Mouse (Mus musculus) embryonic facial prominence, embryonic 12.5 days (tissue): ENCODE results near the gene Syce2. TPM values are rescaled to one million over a fixed set of nuclear protein-coding genes. Genes with fewer than 3 reads are reported as not detected.

Experiments used
- ATAC-seq: fragments of 200-750 bp; cut with Nextera tagmentation; 2 replicates; pipeline ENCODE4 v1.8.0; 2017; ENCODE audit not compliant: insufficient number of reproducible peaks, insufficient read depth, low FRiP score, low TSS enrichment
- H3K27ac ChIP-seq: fragments of 300-500 bp; sonication (generic); 2 replicates; pipeline ENCODE4 v1.5.1; 2016; ENCODE audit warnings: mild to moderate bottlenecking
- H3K27me3 ChIP-seq: fragments of 300-500 bp; sonication (generic); 2 replicates; pipeline ENCODE4 v1.6.1; 2016; ENCODE audit warnings: mild to moderate bottlenecking, moderate library complexity
- H3K36me3 ChIP-seq: fragments of 300-500 bp; sonication (generic); 2 replicates; pipeline ENCODE4 v1.6.1; 2016; ENCODE audit warnings: mild to moderate bottlenecking
- H3K4me1 ChIP-seq: fragments of 300-500 bp; sonication (generic); 2 replicates; pipeline ENCODE4 v1.6.1; 2016
- H3K4me2 ChIP-seq: fragments of 300-500 bp; sonication (generic); replicated peaks from 2 replicates; pipeline ENCODE4 v1.6.1; 2016; ENCODE audit warnings: mild to moderate bottlenecking, moderate library complexity
- H3K4me3 ChIP-seq: fragments of 300-500 bp; sonication (generic); 2 replicates; pipeline ENCODE4 v1.5.1; 2016; ENCODE audit warnings: mild to moderate bottlenecking
- H3K9ac ChIP-seq: fragments of 300-500 bp; sonication (generic); 2 replicates; pipeline ENCODE4 v1.6.1; 2016; ENCODE audit warnings: mild to moderate bottlenecking, moderate library complexity
- H3K9me3 ChIP-seq: fragments of 300-500 bp; sonication (generic); 2 replicates; pipeline ENCODE4 v1.6.1; 2016; ENCODE audit warnings: mild to moderate bottlenecking, moderate library complexity
- whole genome bisulfite sequencing: fragments of 180-500 bp; shearing (Covaris S2); methylation state at CpG from one replicate; pipeline ENCODE4 v1.1.7; 2016; 5-methylcytosine and 5-hydroxymethylcytosine counted together
- polyA plus RNA-seq: library from polyadenylated mRNA; unstranded; fragments of >200 nt; fragmentation: Nextera tagmentation; extraction: Ambion mirVana; gene quantifications from 2 replicates; pipeline ENCODE4 v1.2.1, GENCODE M21; 2016

Gene Syce2
- polyA plus RNA-seq, 1 experiment from 2014 or later, result 84.1 TPM

DNA sequence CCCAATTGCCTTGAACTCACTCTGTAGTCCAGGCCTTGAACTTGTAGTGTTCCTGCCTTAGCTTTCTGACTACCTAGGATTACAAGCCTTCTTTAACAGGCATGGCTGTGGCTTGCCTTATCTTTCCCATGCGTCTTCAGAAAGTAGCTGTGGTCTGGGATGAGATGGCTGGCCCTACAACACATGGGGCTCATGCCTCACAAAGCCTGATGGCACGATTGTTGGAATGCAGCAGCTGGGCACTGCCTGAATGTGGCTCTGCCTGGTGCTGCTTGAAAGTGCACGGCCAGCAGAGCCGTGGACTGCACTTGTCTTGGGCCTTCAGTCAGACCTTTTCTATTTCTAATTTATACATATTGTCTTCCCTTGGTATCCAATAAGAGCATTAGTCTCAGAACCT, 12.8 kb downstream of the Syce2 start:
- no peaks in the 10 kb centered on the region for H3K4me1 ChIP-seq
- no peak for ATAC-seq
- WGBS, result 89% methylated on average over 4 of the region's 4 CpGs
- H3K9ac ChIP-seq, result no peak overlapping the region
- H3K4me2 ChIP-seq, result no peak overlapping the region
- peaks cover 30% of the 10 kb centered on the region for H3K36me3 ChIP-seq
- H3K4me3 ChIP-seq, result no peak overlapping the region
- no peaks in the 10 kb centered on the region for H3K9me3 ChIP-seq
- H3K27ac ChIP-seq, result no peak overlapping the region
- H3K27me3 ChIP-seq, result no peaks in the 10 kb centered on the region

GRCm38 (mm10) chr8:84888280-84888679, 16.4 kb downstream of the Syce2 start:
- peaks cover 6% of the 10 kb centered on the region for H3K4me1 ChIP-seq
- no peak overlapping the region for H3K4me2 ChIP-seq
- no peaks in the 10 kb centered on the region for H3K27me3 ChIP-seq
- peaks cover 46% of the 10 kb centered on the region for H3K36me3 ChIP-seq
- 93% methylated on average over 3 of the region's 3 CpGs for WGBS
- H3K9ac ChIP-seq, result no peak overlapping the region
- H3K9me3 ChIP-seq, result no peaks in the 10 kb centered on the region
- ATAC-seq, result no peak
- no peak overlapping the region for H3K27ac ChIP-seq
- no peak overlapping the region for H3K4me3 ChIP-seq

DNA sequence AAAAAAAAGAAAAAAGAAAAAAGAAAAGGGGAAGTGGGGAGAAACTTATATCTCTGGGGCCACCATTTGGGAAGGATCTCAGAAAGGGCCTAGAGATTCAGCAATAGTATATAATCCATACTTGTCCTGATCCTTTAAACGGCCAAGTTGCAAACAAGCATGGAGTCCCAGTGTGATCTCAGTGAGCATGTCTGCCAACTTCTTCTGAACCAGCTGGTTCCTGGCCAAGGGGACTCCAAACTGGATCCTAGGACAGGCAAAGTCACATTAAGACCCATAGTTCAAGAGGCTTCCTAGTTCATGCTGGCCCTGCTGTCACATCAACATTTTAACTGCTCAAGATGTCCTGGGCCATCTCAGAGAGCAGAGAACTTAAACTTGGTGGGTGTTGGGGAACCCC, 17.2 kb downstream of the Syce2 start:
- Histone ChIP-seq H3K4me3 (no peak overlapping the region), H3K4me1 (peaks cover 6% of the 10 kb centered on the region), H3K36me3 (peaks cover 46% of the 10 kb centered on the region), H3K27ac (no peak overlapping the region), H3K4me2 (no peak overlapping the region), H3K27me3 (no peaks in the 10 kb centered on the region), H3K9ac (no peak overlapping the region), H3K9me3 (no peaks in the 10 kb centered on the region)
- WGBS, result 94% methylated on average over 1 of the region's 1 CpGs
- ATAC-seq, result no peak

DNA sequence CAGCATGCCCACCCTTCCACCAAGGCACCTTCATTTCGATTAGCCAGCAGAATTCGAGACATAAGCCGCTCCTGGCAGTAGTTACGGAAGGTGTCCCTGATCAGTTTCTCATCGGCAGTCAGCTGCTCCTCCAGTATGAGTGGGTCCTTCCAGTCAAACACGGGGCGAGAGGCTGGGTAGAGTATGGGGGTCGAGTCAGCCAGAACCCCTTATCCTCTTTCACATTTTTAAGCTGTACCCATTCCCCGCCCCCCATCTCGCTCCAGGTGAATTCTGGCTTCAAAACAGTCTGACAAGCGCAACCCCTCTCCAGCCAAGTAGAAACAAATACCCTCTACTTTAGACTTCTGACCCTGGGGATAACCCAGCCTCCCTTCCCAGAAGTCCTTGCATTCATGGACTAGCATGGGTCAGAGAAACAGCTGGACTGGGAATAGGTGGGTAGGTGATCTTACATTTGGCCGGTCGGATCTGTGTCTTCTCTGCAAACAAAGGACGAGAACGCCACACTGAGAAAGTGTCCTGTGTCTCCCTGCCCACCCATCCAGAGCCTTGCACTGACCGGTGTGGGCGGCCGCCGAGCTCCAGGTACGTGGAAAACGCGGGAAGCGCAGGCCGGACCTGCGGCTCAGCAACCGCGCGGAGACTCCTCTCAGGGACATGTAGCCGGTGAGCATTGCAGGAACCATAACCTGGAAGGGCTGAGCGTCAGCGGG, 21.2 kb downstream of the Syce2 start:
- Histone ChIP-seq H3K27ac (no peak overlapping the region), H3K9ac (peak overlapping the region; percentile 76), H3K4me1 (peaks cover 10% of the 10 kb centered on the region), H3K36me3 (peaks cover 30% of the 10 kb centered on the region), H3K9me3 (no peaks in the 10 kb centered on the region), H3K27me3 (no peaks in the 10 kb centered on the region), H3K4me3 (peak overlapping the region; percentile 82), H3K4me2 (peak overlapping the region; percentile 89)
- WGBS, result 11% methylated on average over 31 of the region's 31 CpGs
- peak; percentile 23; the same call in 1 of the 2 replicates for ATAC-seq

- H3K9me3 ChIP-seq, result no peaks in the 10 kb centered on the region
- H3K4me3 ChIP-seq, result peak within 1 kb of the TSS; percentile 82
- WGBS, result 0% methylated on average over 11 of the region's 11 CpGs
- peaks cover 24% of the 10 kb centered on the region for H3K36me3 ChIP-seq
- H3K9ac ChIP-seq, result peak within 1 kb of the TSS; percentile 76
- no peak within 1 kb of the TSS for H3K27ac ChIP-seq
- peak; percentile 97 for ATAC-seq
- H3K4me1 ChIP-seq, result peaks cover 10% of the 10 kb centered on the region
- H3K4me2 ChIP-seq, result peak within 1 kb of the TSS; percentile 89
- H3K27me3 ChIP-seq, result no peaks in the 10 kb centered on the region
Observed at GRCm38 (mm10) chr8:84893709-84894134, 21.8 kb downstream of the Syce2 start, which contains the start of gene Gcdh. TSS of gene Gcdh (minus strand) at chr8:84893921.

- no peaks in the 10 kb centered on the region for H3K27me3 ChIP-seq
- WGBS, result 85% methylated on average over 5 of the region's 5 CpGs
- no peak for ATAC-seq
- H3K36me3 ChIP-seq, result peaks cover 8% of the 10 kb centered on the region; the same call in 1 of the 2 replicates
- peaks cover 10% of the 10 kb centered on the region for H3K4me1 ChIP-seq
- H3K4me3 ChIP-seq, result no peak overlapping the region
- no peak overlapping the region for H3K27ac ChIP-seq
- H3K4me2 ChIP-seq, result no peak overlapping the region
- H3K9ac ChIP-seq, result no peak overlapping the region
- H3K9me3 ChIP-seq, result no peaks in the 10 kb centered on the region
Observed at GRCm38 (mm10) chr8:84895963-84896362, 24.1 kb downstream of the Syce2 start.

- no peaks in the 10 kb centered on the region for H3K9me3 ChIP-seq
- H3K27ac ChIP-seq, result no peak overlapping the region
- H3K4me3 ChIP-seq, result no peak overlapping the region
- no peak overlapping the region for H3K4me2 ChIP-seq
- no peaks in the 10 kb centered on the region for H3K36me3 ChIP-seq
- WGBS, result 65% methylated on average over 4 of the region's 4 CpGs
- no peak overlapping the region for H3K9ac ChIP-seq
- no peak for ATAC-seq
- H3K4me1 ChIP-seq, result peaks cover 5% of the 10 kb centered on the region; the same call in 1 of the 2 replicates
- H3K27me3 ChIP-seq, result no peaks in the 10 kb centered on the region
Observed at GRCm38 (mm10) chr8:84901071-84901470, 29.2 kb downstream of the Syce2 start.

DNA sequence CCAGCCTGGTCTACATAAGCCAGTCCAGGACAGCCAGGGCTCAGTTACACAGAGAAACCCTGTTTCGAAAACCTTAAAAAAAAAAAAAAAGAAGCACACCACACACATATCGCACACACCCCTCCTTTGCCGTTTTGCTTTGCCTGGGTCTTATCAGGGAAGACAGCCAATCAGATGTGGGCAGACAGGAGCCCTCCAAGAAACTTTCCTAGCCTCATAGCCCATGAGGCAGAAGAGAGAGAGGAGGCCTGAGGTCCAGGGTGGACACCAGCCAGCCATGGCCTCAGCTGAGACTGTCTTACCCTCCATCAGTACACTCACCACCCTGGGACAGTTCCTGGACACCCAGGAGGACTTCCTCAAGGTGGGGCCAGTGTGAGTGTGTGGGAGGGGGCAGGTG, 29.8 kb downstream of the Syce2 start, which contains the start of gene Klf1:
TSS of gene Klf1 (plus strand) at position 177 of the 400 bp plus-strand sequence.
- peak within 1 kb of the TSS; percentile 94 for H3K4me2 ChIP-seq
- H3K9me3 ChIP-seq, result no peaks in the 10 kb centered on the region
- peak within 1 kb of the TSS; percentile 80 for H3K27ac ChIP-seq
- H3K27me3 ChIP-seq, result no peaks in the 10 kb centered on the region
- no peaks in the 10 kb centered on the region for H3K36me3 ChIP-seq
- H3K4me3 ChIP-seq, result peak within 1 kb of the TSS; percentile 61
- 63% methylated on average over 3 of the region's 3 CpGs for WGBS
- H3K9ac ChIP-seq, result peak within 1 kb of the TSS; percentile 74
- peaks cover 5% of the 10 kb centered on the region; the same call in 1 of the 2 replicates for H3K4me1 ChIP-seq
- ATAC-seq, result no peak

GRCm38 (mm10) chr8:84902367-84902919, 30.5 kb downstream of the Syce2 start:
- 0 out of 2 replicates have a peak, but pooled peaks have one; percentile 5 for ATAC-seq

DNA sequence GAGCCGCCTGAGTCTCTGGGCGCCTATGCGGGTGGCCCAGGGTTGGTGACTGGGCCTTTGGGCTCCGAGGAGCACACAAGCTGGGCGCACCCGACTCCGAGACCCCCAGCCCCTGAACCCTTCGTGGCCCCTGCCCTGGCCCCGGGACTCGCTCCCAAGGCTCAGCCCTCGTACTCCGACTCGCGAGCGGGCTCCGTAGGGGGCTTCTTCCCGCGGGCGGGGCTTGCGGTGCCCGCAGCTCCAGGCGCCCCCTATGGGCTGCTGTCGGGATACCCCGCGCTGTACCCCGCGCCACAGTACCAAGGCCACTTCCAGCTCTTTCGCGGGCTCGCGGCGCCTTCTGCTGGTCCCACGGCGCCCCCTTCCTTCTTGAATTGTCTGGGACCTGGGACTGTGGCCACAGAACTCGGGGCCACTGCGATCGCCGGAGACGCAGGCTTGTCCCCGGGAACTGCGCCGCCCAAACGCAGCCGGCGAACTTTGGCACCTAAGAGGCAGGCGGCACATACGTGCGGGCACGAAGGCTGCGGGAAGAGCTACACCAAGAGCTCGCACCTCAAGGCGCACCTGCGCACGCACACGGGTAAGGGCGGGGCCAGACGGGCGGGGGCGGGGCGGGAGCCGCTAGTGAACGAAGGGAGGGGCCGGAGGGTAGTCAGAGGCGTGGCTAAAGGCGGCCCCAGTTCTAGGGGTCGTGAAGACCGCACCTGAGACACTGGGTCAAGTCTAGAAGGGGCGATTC, 31.2 kb downstream of the Syce2 start:
- Histone ChIP-seq H3K4me1 (peaks cover 5% of the 10 kb centered on the region; the same call in 1 of the 2 replicates), H3K27me3 (no peaks in the 10 kb centered on the region), H3K27ac (peak overlapping the region; percentile 80), H3K9ac (peak overlapping the region; percentile 74), H3K36me3 (no peaks in the 10 kb centered on the region), H3K9me3 (no peaks in the 10 kb centered on the region), H3K4me2 (peak overlapping the region; percentile 94), H3K4me3 (peak overlapping the region; percentile 61)
- ATAC-seq, result peak; percentile 66; the same call in 1 of the 2 replicates
- under 1% methylated on average over 65 of the region's 68 CpGs for WGBS

More at GRCm38 (mm10) chr8:84902367-84902919, 30.5 kb downstream of the Syce2 start:
- peak overlapping the region; percentile 94 for H3K4me2 ChIP-seq
- peak overlapping the region; percentile 80 for H3K27ac ChIP-seq
- H3K4me1 ChIP-seq, result peaks cover 5% of the 10 kb centered on the region; the same call in 1 of the 2 replicates
- no peaks in the 10 kb centered on the region for H3K9me3 ChIP-seq
- peak overlapping the region; percentile 74 for H3K9ac ChIP-seq
- peak overlapping the region; percentile 61 for H3K4me3 ChIP-seq
- 3% methylated on average over 24 of the region's 24 CpGs for WGBS
- no peaks in the 10 kb centered on the region for H3K36me3 ChIP-seq
- no peaks in the 10 kb centered on the region for H3K27me3 ChIP-seq

- H3K9ac ChIP-seq, result no peak overlapping the region
- no peak overlapping the region for H3K4me2 ChIP-seq
- H3K4me1 ChIP-seq, result peaks cover 10% of the 10 kb centered on the region; the same call in 1 of the 2 replicates
- H3K4me3 ChIP-seq, result no peak overlapping the region
- 90% methylated on average over 7 of the region's 7 CpGs for WGBS
- no peak overlapping the region for H3K27ac ChIP-seq
- ATAC-seq, result no peak
- H3K36me3 ChIP-seq, result no peaks in the 10 kb centered on the region
- peaks cover 2% of the 10 kb centered on the region; the same call in 1 of the 2 replicates for H3K27me3 ChIP-seq
- H3K9me3 ChIP-seq, result no peaks in the 10 kb centered on the region
Observed at GRCm38 (mm10) chr8:84904351-84904750, 32.4 kb downstream of the Syce2 start.
